16 mouse cellular contexts compared by ENCODE assay signal in genomic region chr6:35540377-35540776, GRCm38 (mm10). TPM values are rescaled to one million over a fixed set of nuclear protein-coding genes. Genes with fewer than 3 reads are reported as not detected.
DNase-seq lines count a peak whose midpoint lies in the region; ATAC-seq and TF ChIP-seq lines count a peak whose summit lies in the region.
"Had no signal": no experiment of that assay in that cellular context is flagged by ENCODE, and none has a peak within 500 bp of the region (broad histone marks: within the 10 kb centered on the region; RNA-seq: fewer than 3 reads in every experiment).

No protein-coding gene starts in this region.

- H3K27me3 ChIP-seq in heart, embryonic 10.5 days (ENCODE audit: insufficient read depth, poor library complexity, severe bottlenecking), result no peaks in the 10 kb centered on the region
- H3K27me3 ChIP-seq in heart, adult 2 months (ENCODE audit: control insufficient read depth, insufficient read depth, low read length), result no peaks in the 10 kb centered on the region
- H3K27me3 ChIP-seq in forebrain, embryonic 16.5 days (replicated peaks; ENCODE audit: control insufficient read depth, insufficient read depth, low read length), result no peaks in the 10 kb centered on the region
- H3K27me3 ChIP-seq: CH12.LX; embryonic facial prominence, embryonic 12.5 days; hindbrain, embryonic 15.5 days; intestine, embryonic 15.5 days; kidney, embryonic 15.5 days; limb, embryonic 12.5 days; neural tube, embryonic 15.5 days; stomach, embryonic 15.5 days had no signal

- intact Hi-C loops in heart, adult 2 months (cut with DNase I), result no loop called here

- no peaks in the 10 kb centered on the region for H3K36me3 ChIP-seq in heart, embryonic 10.5 days
- H3K36me3 ChIP-seq in heart, adult 2 months (ENCODE audit: control insufficient read depth, insufficient read depth, low read length), result peaks cover 2% of the 10 kb centered on the region
- H3K36me3 ChIP-seq in forebrain, embryonic 16.5 days (ENCODE audit: control insufficient read depth, insufficient read depth), result no peaks in the 10 kb centered on the region
- H3K36me3 ChIP-seq: embryonic facial prominence, embryonic 12.5 days; hindbrain, embryonic 15.5 days; intestine, embryonic 15.5 days; kidney, embryonic 15.5 days; limb, embryonic 12.5 days; neural tube, embryonic 15.5 days; stomach, embryonic 15.5 days had no signal

- no peak overlapping the region for H3K9ac ChIP-seq in heart, adult 2 months (ENCODE audit: low read depth, low read length)
- no peak overlapping the region for H3K9ac ChIP-seq in forebrain, embryonic 16.5 days (replicated peaks; ENCODE audit: low read depth, low read length)
- H3K9ac ChIP-seq: intestine, embryonic 15.5 days; kidney, embryonic 15.5 days; neural tube, embryonic 15.5 days; stomach, embryonic 15.5 days had no signal

- ATAC-seq in cerebellum, adult (ENCODE audit: insufficient number of reproducible peaks, low FRiP score, low TSS enrichment), result no peak
- no peak for ATAC-seq in forebrain, embryonic 16.5 days

- no peak overlapping the region for H3K4me2 ChIP-seq in forebrain, embryonic 16.5 days (ENCODE audit: low read length)
- H3K4me2 ChIP-seq: liver, embryonic 11.5 days had no signal

- 89% methylated on average over 9 of the region's 9 CpGs for WGBS in heart, embryonic 10.5 days
- 90% methylated on average over 9 of the region's 9 CpGs for WGBS in heart, adult 2 months
- WGBS in forebrain, embryonic 16.5 days, result 93% methylated on average over 9 of the region's 9 CpGs

- no peak for TF ChIP-seq POLR2A in heart, adult 2 months (IDR thresholded peaks at IDR 0.05; ENCODE audit: insufficient read depth, low read depth, low read length)

- peak; percentile 4 for DNase-seq in cerebellum, adult 11-12 months
- DNase-seq in heart, embryonic 10.5 days (ENCODE audit: low spot score), result peak; percentile 73
- DNase-seq in heart, adult 2 months, result no peak
- peak; percentile 13 for DNase-seq in thymus, postnatal 4 days
- no peak for DNase-seq in thymus, postnatal 0 days (ENCODE audit: low spot score)

- H3K4me1 ChIP-seq in heart, embryonic 10.5 days, result no peaks in the 10 kb centered on the region
- no peaks in the 10 kb centered on the region; the same call in none of the 2 replicates for H3K4me1 ChIP-seq in heart, adult 2 months (ENCODE audit: control insufficient read depth, insufficient read depth, low read length)
- H3K4me1 ChIP-seq in forebrain, embryonic 16.5 days (replicated peaks; ENCODE audit: control insufficient read depth, insufficient read depth, low read length), result peaks cover 12% of the 10 kb centered on the region
- H3K4me1 ChIP-seq: intestine, embryonic 15.5 days; stomach, embryonic 15.5 days had no signal

- H3K79me2 ChIP-seq in heart, adult 2 months (replicated peaks; ENCODE audit: control insufficient read depth, insufficient read depth, low read length), result peaks cover 2% of the 10 kb centered on the region; the same call in 1 of the 2 replicates

- H3K27ac ChIP-seq in heart, embryonic 10.5 days, result no peak overlapping the region
- H3K27ac ChIP-seq in heart, adult 2 months, result no peak overlapping the region
- H3K27ac ChIP-seq in forebrain, embryonic 16.5 days (ENCODE audit: low read length), result no peak overlapping the region
- H3K27ac ChIP-seq: embryonic facial prominence, embryonic 12.5 days; intestine, embryonic 15.5 days; kidney, embryonic 15.5 days; limb, embryonic 12.5 days had no signal

- no peak for TF ChIP-seq CTCF in heart, adult 2 months (IDR thresholded peaks at IDR 0.05)

- no peak overlapping the region for H3K4me3 ChIP-seq in heart, embryonic 10.5 days
- H3K4me3 ChIP-seq in heart, adult 2 months, result no peak overlapping the region
- no peak overlapping the region for H3K4me3 ChIP-seq in forebrain, embryonic 16.5 days (replicated peaks; ENCODE audit: low read length)

- no peak for TF ChIP-seq EP300 in heart, adult 2 months (IDR thresholded peaks at IDR 0.05; ENCODE audit: insufficient read depth, low read depth, low read length)

- H3K9me3 ChIP-seq in heart, embryonic 10.5 days, result no peaks in the 10 kb centered on the region
- no peaks in the 10 kb centered on the region for H3K9me3 ChIP-seq in forebrain, embryonic 16.5 days (ENCODE audit: control insufficient read depth, low read length)
- H3K9me3 ChIP-seq: embryonic facial prominence, embryonic 12.5 days; hindbrain, embryonic 15.5 days; intestine, embryonic 15.5 days; kidney, embryonic 15.5 days; limb, embryonic 12.5 days; neural tube, embryonic 15.5 days; stomach, embryonic 15.5 days had no signal

RNA-seq across cellular contexts. Expression of gene Mtpn, which starts 0.7 kb away (rescaled TPM):
- polyA plus RNA-seq in heart, embryonic 10.5 days (2016; fragmentation: Nextera tagmentation; extraction: Ambion mirVana), result 116 and 133 TPM in 2 replicates
- 10 to 100 TPM; 42.9 to 47.1 TPM for total RNA-seq in heart, adult 2 months (2021)
- polyA plus RNA-seq in heart, adult 2 months (2012; rRNA removed), result 13.2 and 23.1 TPM in 2 replicates
- 93.6 and 117 TPM in 2 replicates for polyA plus RNA-seq in thymus, postnatal 0 days (2015; fragmentation: Nextera tagmentation; extraction: Ambion mirVana)
- 268 and 272 TPM in 2 replicates for polyA plus RNA-seq in forebrain, embryonic 16.5 days (2015; fragmentation: Nextera tagmentation; extraction: Ambion mirVana)

Comparison
In these comparisons a context has a peak if more than half of its experiments do, and no peak if none do; other contexts are left out.
1. DNase-seq: peak in cerebellum, adult 11-12 months (single experiment), heart, embryonic 10.5 days (single experiment) and thymus, postnatal 4 days (single experiment); none in heart, adult 2 months (0 of 2) and thymus, postnatal 0 days (single experiment).